Mouse (Mus musculus) myocyte (in vitro differentiated cells): ENCODE data around the gene Mars.

ENCODE experiments used
- CEBPB ChIP-seq: IDR thresholded peaks from 2 replicates; pipeline ENCODE4 v1.6.1; 2011; ENCODE audit warnings: mild to moderate bottlenecking, moderate library complexity; ENCODE audit not compliant: poor library complexity, insufficient read depth, severe bottlenecking
- E2F4 ChIP-seq: IDR thresholded peaks from one replicate; pipeline ENCODE4 v1.6.1; 2011; ENCODE audit warnings: mild to moderate bottlenecking, control low read depth, moderate library complexity; ENCODE audit not compliant: insufficient read depth
- MAX ChIP-seq: IDR thresholded peaks from one replicate; pipeline ENCODE4 v1.6.1; 2011; ENCODE audit warnings: low read depth, mild to moderate bottlenecking, control low read depth
- POLR2A ChIP-seq: IDR thresholded peaks from one replicate; pipeline ENCODE4 v1.6.1; 2011; ENCODE audit warnings: low read depth, mild to moderate bottlenecking, control low read depth, moderate library complexity; ENCODE audit not compliant: insufficient read length
- POLR2AphosphoS2 ChIP-seq: IDR thresholded peaks from one replicate; pipeline ENCODE4 v1.6.1; 2011; ENCODE audit warnings: low read depth, control low read depth; ENCODE audit not compliant: insufficient read length
- SRF ChIP-seq: IDR thresholded peaks from one replicate; pipeline ENCODE4 v1.6.1; 2011; ENCODE audit warnings: low read depth; ENCODE audit not compliant: control insufficient read depth, insufficient read length
- TCF12 ChIP-seq: IDR thresholded peaks from one replicate; pipeline ENCODE4 v1.6.1; 2011; ENCODE audit warnings: mild to moderate bottlenecking, control low read depth; ENCODE audit not compliant: poor library complexity, insufficient read depth, severe bottlenecking
- TCF3 ChIP-seq: IDR thresholded peaks from one replicate; pipeline ENCODE4 v1.6.1; 2011; ENCODE audit warnings: low read depth, control low read depth; ENCODE audit not compliant: insufficient read length
- USF1 ChIP-seq: IDR thresholded peaks from one replicate; pipeline ENCODE4 v1.6.1; 2011; ENCODE audit warnings: low read depth, mild to moderate bottlenecking, control low read depth, moderate library complexity

DNA sequence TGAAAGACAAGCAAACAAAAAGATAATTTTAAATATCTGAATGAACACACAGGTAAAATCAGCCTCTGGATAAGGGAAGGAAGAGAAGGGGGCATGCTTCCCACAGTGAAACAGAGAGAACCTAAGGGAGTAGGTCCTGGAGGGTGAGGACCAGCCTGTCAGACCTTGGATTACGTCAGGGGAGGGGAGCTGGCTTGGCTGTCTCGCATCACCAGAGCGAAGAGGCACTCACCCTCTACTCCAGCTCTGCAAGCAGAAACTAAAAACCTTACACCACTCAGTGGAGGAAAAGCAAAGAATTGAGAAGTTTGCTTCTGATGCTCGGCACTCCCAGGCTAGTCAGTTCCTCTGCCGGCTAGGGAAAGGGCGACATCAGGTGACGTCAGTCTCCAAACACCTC lies 8.4 kb upstream of the Mars start:
- no peak for TF ChIP-seq MAX
- TF ChIP-seq USF1: no peak
- TF ChIP-seq CEBPB: no peak
- TF ChIP-seq TCF3: no peak
- no peak for TF ChIP-seq POLR2AphosphoS2
- TF ChIP-seq TCF12: no peak
- TF ChIP-seq POLR2A: no peak
- no peak for TF ChIP-seq E2F4
- TF ChIP-seq SRF: no peak
